Mouse (Mus musculus) 3134 (cell line): ENCODE results near the gene Pnrc1.

ENCODE experiments used
- DNase-seq: peaks from one replicate; pipeline ENCODE4 v3.0.0-alpha.2; 2011; ENCODE audit warnings: low spot score; ENCODE audit not compliant: insufficient read length; ENCODE audit errors: extremely low read depth

Gene Pnrc1

DNA sequence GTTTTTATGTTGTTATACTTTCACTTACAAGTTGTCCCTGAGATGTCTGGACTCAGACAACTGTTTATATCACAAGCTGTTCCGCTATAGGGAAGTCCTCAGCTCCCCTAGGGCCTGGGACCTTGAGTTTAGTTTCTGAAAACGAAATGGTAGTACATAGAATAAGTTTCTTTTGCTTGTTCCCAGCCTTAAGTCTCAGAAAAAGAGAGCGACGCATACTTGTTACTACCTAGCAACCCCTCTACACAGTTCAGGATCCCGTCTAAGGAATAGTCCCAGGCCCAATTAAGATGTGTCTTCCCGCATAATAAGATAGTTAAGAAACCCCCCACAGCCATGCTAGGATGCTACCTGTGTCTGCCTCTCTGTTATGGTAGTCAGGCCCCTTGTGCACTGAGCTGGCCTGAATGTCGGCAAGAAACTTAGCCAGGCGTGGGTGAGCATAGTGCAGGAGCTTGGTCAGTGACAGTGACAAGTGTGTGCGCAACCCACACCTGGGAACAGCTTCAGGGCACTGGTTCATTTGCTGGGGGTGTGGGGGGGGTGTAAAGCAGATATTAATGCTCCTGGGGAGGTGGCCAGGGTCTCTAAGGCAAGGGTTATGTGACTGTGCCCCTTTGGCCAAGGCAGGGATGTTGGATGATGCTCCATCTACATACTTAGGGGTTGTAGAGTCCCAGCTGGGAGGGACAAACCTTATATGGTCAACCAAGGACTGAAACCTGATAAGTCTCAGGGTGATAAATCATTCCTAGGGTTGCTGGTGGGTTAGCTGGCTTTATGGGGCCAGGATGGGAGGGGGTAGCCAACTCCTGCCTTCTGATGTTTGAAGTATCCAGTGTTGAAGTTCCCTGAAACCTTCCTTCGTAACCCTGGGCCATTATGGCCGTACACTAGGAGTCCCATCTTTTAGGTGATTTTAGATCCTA, 19.3 kb downstream of the Pnrc1 start:
- no peak for DNase-seq

DNA sequence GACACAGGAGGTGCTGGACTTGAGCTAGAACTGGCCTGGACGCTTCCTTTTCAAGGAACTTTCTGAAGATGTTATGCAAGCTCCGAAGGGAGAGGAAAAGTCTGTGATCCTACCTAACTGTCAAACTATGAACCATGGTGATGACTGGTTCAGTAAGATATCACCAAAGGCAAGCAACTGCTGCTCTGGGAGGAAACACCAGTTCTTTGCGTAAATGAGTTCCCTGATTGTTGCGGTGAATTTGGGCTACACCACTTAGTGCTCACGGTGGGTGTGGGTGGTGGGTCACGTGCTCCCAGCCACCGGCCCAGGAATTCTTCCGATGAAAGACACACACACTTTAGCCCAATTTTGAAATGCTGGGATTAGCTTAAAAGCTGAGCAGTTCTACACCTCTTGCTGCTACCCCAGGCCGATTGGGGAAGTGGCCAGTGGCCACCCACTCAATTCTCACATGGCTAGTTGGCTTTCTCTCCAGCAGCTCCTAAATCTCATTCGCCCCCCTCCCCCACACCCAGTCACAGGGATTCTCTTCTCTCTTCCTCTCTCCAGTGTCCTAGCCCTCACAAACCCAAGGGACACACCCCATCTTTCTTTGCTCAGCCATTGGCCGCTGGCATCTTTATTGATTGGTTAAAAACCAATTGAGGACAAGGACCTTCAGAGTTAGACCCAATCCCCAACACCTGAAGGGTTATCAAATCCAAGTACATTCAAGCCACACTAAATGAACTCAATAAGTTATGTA, 24.8 kb downstream of the Pnrc1 start:
- DNase-seq, result no peak

DNA sequence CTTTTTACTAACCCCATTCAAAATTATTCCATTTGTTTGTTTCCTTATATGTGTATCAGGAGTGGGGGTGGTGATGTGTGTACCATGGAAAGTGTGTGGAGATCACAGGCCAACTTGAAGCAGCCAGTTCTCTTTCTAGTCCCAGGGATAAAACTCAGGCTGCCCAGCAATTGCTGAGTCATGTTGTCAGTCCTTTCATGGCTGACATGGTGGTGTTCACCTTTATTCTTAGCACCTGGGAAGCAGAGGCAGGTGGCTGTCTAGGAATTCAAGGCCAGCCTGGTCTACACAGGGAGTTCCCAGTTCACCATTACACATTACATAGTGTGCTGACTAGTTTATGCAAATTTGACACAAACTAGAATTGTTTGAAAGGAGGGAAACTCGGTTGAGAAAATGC, 27.1 kb downstream of the Pnrc1 start:
- no peak for DNase-seq

DNA sequence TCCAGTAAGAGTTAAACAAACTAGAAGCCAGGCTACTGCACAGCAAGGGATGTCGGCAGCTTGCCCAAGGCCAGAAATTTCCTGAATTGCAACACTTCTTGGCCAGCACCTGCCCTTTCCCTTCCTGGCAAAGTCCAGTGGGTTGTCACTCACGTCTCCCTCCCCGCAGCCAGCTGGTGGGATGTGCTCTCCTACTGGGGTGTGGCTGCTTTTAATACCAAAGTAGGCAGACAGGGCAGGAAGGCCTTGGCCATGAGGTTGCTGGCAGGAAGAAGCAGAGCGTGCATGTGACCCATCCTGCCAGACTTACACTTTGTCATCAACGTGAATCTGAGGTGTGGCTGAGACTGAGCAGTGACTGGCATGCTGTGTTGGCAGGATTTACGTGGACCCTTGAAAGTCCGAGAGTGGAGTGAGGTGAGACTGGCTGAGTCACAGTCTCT, 28.6 kb downstream of the Pnrc1 start:
- peak; percentile 96 for DNase-seq

DNA sequence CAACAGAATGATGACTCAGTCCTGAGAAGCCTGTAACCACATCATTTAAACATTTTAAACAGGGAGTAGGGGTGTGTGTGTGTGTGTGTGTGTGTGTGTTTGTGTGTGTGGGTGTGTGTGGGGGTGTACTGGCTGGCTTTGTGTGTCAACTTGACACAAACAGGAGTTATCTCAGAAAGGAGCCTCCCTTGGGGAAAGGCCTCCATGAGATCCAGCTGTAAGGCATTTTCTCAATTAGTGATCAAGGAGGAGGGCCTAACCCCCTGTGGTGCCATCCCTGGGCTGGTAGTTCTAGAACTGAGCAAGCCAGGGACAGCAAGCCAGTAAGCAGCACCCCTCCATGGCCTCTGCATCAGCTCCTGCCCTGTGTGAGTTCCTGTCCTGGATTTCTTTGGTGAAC, 29.7 kb downstream of the Pnrc1 start:
- peak; percentile 34 for DNase-seq

DNA sequence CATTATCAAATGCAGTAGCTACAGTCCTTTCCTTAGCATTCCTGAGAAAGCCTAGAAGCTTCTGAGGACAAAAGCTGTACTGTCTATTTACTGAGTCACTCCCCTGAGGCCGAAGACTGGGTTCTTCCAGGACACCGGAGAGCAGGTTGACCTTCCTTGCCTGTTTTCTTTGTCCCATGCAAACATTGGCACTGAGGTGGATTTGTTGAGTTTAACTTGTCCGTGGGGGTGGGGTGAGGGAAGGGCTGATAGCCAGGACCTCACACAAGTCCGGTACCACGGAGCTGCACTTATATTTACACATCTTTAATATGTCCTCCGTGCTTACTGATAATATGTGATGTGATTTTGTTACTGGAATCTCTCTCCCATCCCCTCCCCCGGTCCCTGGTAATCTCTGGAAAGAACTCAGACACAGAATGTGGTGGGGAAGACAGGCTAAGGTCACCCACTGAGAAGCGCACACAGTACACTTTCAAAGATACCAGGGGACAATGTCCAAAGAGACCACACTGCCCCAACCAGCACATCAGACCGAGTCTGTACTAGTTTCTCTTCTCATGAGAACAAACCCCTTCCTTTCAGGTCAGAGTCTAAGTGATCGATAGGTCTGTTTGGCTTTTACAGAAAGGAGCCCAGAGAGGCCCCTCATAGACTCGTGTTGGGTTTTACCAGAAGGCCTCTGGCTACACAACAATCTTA, 32.5 kb downstream of the Pnrc1 start:
- no peak for DNase-seq

DNA sequence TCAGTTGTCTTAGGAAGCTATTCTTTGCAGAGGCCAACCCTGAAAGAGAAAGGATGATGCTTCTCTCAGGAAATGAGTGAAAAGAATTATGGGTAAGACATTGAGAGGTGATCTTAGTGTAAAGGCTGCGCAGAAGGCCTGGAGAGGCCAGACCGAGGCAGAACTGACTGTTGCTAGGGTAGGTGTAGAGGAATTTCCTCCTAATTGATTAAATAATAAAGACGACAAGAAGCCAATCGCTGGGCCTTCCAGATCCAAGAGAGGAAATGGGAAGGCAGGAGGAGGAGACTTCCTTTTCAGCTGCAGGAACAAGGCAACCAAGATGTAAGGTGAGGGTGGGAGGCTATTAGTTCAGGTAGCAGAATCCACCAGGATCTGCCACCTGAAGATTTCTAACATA, 35.3 kb downstream of the Pnrc1 start:
- no peak for DNase-seq

DNA sequence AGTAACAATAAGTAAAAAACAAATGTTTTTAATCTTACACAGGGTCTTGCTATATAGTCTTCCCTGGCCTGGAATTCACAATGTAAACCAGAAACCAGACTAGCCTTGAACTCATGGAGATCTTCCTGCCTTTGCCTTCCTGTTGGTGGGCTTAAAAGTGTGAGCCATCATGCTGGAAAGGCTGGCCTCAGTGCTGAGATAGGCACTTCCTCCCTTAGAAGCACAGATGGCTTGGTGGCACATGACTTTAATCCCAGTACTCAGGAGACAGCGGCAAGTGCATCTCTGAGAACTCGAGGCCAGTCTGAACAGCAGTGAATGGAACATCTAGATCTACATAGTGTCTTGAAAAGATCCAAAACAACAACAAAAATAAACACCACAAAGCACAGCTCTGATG, 39.1 kb downstream of the Pnrc1 start:
- no peak for DNase-seq

DNA sequence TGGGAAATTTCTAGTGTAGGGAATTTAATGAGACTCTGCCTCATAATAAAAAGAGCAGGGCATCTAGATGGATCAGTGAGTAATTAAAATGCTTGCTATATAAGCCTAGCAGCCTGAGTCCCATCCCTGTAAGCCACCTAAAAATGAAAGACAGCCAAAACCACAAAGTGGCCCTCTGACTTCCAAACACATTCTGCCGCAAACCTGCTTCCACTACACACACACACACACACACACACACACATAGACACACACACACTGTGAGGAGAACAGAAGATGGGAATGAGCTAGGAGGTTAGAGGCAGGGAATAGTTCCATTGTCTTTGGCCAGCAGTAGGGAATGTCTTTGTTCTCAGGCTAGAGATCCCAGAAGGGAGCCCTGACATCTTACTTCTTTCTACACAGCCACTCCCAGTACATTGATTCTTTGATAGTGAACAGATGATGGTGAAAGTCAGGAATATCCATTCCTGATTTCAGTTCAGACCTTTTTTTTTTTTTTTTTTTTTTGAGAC, 40.2 kb downstream of the Pnrc1 start:
- DNase-seq, result peak; percentile 48

DNA sequence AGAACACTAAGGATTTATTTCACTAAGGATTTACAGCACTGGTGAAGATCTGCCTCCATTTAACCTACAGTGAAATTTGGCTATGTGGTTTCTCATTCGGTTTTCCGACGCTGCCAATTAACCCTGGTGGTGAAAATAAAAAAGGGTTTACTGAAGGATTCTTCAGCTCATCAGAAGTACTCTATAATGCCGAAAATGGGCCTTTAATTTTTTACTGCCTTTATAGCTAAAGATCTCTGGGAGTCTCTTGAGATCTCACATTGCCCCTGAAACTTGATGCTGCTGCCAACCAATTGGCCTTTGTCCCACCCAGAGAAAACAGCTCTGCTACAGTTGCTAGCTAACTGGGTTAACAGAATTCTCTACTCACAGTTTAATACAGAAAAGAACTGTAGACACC, 41.0 kb downstream of the Pnrc1 start:
- no peak for DNase-seq

DNA sequence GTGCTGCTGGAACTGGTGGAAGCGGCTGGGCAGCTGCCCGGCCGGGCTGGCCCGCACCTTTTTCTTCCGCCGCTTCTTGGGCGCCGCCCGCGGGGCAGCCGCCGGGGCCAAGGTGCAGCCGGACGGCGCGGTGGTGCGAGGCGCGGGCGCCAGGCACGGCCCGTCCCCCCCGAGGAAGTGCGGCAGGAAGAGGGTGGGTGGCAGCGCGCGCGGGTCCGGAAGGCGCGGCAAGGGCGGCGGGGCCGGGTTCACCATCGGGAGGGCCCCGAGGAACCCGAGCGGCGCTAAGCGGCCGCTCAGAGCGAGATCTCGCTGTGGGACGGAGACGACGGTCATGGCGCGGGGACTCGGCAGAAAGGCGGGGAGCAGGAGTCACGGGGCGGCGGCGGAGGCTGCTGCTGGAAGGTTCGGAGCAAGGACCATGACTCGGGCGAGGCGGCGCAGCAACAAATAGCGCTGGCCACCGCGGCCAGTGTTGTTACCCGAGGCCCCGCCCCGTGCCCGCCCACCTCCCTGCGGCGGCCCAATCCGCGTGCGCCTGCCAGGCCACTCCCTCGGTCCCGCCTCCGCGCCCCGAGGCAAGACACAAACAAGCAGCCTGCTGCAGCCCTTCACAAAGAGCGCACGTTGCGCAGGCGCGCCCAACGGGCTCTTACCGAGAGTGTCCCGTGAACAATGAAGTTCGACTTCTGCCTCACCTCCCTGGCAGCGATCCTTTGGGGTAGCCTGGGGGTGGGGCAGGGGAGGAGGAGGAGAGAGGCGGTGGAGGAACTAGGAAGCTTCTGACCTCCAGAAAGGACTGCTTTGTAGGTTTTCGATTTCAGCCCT, 41.7 kb downstream of the Pnrc1 start:
- DNase-seq, result peak; percentile 98

DNA sequence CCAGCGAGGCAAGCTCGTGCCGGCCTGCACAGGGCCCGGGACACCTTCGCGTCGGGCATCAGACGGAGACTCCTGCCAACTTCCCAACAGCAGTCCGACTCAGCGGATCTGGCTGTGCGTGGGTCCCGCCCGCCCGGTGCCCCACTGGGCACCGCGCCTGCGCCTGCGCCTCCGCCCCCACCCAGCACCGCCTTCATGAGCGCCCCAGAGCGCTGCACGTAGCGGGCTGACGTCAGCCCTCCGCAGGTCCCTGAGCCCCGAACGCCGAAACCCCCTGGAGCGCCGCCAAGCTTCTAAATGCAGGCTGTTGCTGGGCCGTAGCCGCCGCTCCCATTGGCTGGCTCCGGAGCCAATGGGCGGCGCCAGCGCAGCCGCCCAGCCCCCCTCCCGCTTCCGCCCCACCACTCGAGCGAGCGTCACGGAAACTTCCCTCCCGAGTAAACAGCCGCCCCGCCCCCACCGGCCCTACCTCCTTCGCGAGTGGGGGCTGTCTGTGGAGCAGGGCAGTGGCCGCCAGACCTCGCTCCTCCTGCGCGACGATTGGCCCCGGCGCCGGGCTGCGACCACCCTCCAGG, 42.4 kb downstream of the Pnrc1 start:
- DNase-seq, result peak; percentile 100

DNA sequence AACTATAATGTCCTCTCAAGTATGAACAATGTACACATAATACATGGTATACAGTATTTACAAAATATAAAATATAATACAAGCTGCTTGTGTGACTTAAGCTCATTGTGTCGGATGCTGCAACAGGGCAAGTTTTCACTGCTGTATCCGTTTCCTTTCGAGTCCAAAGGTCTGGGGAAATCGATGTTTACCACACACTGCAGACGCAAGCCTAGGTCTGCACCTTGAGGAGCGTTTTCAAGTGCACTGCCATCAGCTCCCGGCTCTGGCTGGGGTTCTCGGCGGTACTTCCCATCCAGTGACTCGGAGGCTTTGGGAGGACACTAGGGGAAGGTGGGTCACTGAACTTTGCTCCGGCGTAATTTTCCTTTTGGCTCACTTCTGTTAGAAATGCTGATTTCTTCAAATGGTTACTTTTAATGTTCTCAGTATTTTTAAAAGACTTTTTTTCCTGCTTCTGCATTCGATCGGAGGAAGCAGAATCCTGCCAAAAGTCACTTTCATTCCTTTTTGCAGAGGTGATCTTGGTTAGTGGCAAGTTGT, 44.0 kb downstream of the Pnrc1 start:
- DNase-seq, result no peak

DNA sequence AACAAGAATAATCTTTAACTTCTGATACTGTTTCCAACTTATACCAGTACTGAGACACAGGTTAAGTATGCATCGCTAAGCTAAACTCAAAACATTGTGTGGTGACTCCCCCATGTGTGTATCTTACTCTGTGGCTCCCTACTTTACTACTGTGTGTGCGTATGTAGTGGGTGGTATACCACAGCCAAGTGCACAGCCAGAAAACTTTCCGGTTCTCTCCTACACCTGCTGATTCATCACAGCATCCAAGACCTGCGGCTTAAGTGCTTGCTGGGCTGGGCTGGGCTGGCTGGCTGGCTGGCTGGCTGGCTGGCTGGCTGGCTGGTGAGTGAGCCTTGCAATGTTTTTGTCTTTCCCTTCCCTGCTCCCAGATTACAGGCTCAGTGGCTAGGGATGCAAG, 46.0 kb downstream of the Pnrc1 start:
- no peak for DNase-seq

DNA sequence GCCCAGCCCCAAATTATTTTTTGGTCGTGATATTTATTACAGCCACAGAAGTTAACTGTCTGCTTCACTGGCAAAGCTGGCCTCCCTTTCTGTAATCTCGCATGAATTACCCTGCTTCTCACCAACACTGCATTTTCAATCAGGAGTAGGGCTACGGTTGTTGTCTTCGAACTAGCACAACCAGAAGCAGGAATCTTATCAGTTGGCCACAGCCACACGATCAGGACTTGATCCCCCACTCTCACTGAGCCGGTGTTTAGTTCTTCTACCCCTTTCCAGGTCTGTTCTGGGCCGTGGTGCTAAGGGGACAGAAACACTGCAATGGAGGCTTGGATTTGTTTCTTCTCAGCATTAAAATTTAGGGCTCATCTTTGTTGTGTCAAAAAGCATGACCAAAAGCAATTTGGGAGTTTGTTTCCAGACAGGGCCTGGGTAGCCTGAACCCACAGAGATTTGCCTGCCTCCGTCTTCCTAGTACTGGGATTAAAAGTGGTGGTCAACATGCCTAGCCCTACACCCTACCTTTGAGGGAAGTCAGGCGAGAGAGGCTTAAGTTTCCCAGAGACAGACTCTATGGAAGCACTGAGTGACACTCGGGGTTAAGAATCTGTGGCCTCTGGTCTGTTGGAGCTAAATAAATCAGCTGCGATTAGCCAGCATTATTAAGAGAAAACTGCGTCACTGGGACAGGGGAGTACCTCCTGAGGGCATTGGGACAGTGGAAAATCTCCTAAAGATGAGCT, 46.8 kb downstream of the Pnrc1 start:
- no peak for DNase-seq

DNA sequence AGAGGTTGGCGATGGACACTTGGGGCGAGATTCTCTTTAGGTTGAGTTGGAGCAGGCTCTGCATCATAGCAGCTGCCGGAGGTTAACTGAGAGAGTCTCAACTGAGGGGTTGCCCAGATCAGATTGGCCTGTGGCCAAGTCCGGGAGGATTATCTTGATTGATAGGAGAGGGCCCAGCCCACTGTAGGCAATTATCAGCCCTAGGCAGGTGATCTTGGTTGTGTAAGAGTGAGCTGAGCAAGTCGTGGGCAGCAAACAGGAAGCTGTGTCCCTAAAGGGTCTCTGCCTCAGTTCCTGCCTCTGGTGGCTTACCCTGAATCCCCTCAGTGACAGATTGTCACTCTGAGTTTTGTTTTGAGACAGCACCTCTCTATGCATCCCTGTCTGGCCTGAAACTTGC, 47.4 kb downstream of the Pnrc1 start:
- DNase-seq, result no peak

DNA sequence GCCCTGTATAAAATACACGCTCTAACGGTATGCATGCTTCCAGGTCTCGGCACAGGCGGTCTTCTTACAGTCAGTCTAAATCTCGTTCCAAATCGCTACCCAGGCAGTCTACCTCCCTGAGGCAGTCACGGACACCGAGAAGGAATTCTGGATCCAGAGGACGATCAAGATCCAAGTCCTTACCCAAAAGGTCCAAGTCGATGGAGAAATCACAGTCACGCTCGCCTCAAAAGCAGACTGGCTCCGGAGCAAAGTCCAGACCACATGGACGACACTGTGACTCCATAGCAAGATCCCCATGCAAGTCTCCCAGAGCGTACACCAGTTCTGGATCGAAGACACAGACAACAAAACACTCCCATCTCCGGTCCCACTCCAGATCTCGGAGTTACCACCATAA, 59.1 kb downstream of the Pnrc1 start:
- DNase-seq, result no peak

DNA sequence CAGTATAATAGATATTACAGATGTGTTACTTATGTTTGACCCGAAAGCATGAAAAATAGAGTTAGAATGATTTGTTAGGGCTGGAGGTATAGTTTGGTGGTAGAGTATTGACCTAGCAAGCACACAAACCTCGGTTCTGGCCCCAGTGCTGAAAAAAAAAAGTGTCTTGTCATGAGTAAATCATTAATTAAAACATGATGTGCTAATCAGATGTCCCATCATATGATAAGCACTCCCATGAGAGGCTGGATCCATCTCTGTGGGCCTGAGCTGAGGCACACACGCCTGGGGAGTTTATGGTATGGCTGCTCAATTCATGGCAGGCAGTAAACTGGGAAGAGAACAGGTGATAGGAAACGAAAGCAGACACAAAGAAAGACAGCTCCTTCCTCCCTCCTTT, 60.3 kb downstream of the Pnrc1 start:
- DNase-seq, result no peak

DNA sequence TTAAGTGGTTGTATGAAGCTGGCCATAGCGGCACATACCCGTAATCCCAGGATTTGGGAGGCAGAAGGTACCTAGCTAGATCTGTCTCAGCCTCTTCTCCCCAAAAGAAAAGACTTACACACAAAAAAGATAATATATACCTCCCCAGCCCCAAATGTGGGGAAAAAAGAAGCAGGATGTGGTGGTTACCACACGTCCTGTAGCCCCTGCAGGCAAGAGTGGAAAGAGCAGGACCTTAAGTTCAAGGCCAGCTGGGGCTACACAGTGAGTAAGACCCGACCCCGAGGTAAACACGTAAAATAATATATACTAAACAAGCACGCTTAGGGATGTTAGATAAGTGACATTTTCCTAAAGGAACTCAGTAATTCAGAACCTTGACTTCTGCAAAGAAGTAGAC, 62.8 kb downstream of the Pnrc1 start:
- no peak for DNase-seq
